Mouse (Mus musculus) midbrain, postnatal 0 days (tissue): ENCODE data around the gene Adarb2. TPM values are rescaled to one million over a fixed set of nuclear protein-coding genes. Genes with fewer than 3 reads are reported as not detected.
A peak's percentile ranks its signal among the peaks of the same experiment; 100 is the strongest.
"Not testable (repeated sequence)": the region's sequence is repeated elsewhere in the genome, so short reads cannot be mapped to it uniquely, and the experiment has no call there.

Experiments used
- ATAC-seq: fragments of 200-750 bp; cut with Nextera tagmentation; 2 replicates; pipeline ENCODE4 v1.8.0; 2017; ENCODE audit warnings: moderate number of reproducible peaks, mild to moderate bottlenecking, moderate TSS enrichment, moderate library complexity; ENCODE audit not compliant: low FRiP score
- DNase-seq: peaks from one replicate; pipeline ENCODE4 v3.0.0-alpha.2; 2015; ENCODE audit warnings: low spot score
- H3K27ac ChIP-seq: fragments of 300-500 bp; sonication (generic); 2 replicates; pipeline ENCODE4 v1.5.1; 2014; ENCODE audit warnings: low read depth, mild to moderate bottlenecking, low read length, mixed read lengths
- H3K27me3 ChIP-seq: fragments of 300-500 bp; sonication (generic); 2 replicates; pipeline ENCODE4 v1.6.1; 2014; ENCODE audit warnings: low read length, control low read depth, mixed read lengths; ENCODE audit not compliant: insufficient read depth
- H3K36me3 ChIP-seq: fragments of 300-500 bp; sonication (generic); 2 replicates; pipeline ENCODE4 v1.6.1; 2014; ENCODE audit warnings: low read length, control low read depth, mixed read lengths; ENCODE audit not compliant: insufficient read depth
- H3K4me1 ChIP-seq: fragments of 300-500 bp; sonication (generic); 2 replicates; pipeline ENCODE4 v1.6.1; 2014; ENCODE audit warnings: mild to moderate bottlenecking, control low read depth, antibody characterized with exemption, low read length, mixed read lengths; ENCODE audit not compliant: insufficient read depth
- H3K4me2 ChIP-seq: fragments of 300-500 bp; sonication (generic); 2 replicates; pipeline ENCODE4 v1.6.1; 2014; ENCODE audit warnings: low read depth, mild to moderate bottlenecking, low read length, mixed read lengths; ENCODE audit not compliant: poor library complexity, severe bottlenecking
- H3K4me3 ChIP-seq: fragments of 300-500 bp; sonication (generic); 2 replicates; pipeline ENCODE4 v1.5.1; 2014; ENCODE audit warnings: low read depth, mild to moderate bottlenecking, low read length, moderate library complexity
- H3K9ac ChIP-seq: fragments of 300-500 bp; sonication (generic); replicated peaks from 2 replicates; pipeline ENCODE4 v1.6.1; 2014; ENCODE audit warnings: mild to moderate bottlenecking, low read length, moderate library complexity, mixed read lengths; ENCODE audit not compliant: poor library complexity, severe bottlenecking
- H3K9me3 ChIP-seq: fragments of 300-500 bp; sonication (generic); 2 replicates; pipeline ENCODE4 v1.6.1; 2016; ENCODE audit warnings: low read length, control low read depth
- CTCF ChIP-seq: IDR thresholded peaks from 2 replicates; pipeline ENCODE4 v1.5.1; 2016; ENCODE audit warnings: antibody characterized with exemption, mild to moderate bottlenecking
- WGBS: fragments of 180-500 bp; shearing (Covaris S2); extraction: QIAGEN DNeasy Blood & Tissue Kit; methylation state at CpG from one replicate; pipeline ENCODE4 v1.1.7; 2014; 5-methylcytosine and 5-hydroxymethylcytosine counted together
- polyA plus RNA-seq: library from polyadenylated mRNA; unstranded; fragments of >200 nt; fragmentation: Nextera tagmentation; extraction: Ambion mirVana; gene quantifications from 2 replicates; pipeline ENCODE4 v1.2.1, GENCODE M21; 2015
- total RNA-seq: library from RNA; depleted of rRNA; stranded (reverse); fragments of >200 nt; gene quantifications from 2 replicates; pipeline ENCODE4 v1.2.3, GENCODE M21; 2014

The Adarb2 gene
- total and polyA plus RNA-seq, 2 experiments from 2014 or later: 16.9 to 36.3 TPM

DNA sequence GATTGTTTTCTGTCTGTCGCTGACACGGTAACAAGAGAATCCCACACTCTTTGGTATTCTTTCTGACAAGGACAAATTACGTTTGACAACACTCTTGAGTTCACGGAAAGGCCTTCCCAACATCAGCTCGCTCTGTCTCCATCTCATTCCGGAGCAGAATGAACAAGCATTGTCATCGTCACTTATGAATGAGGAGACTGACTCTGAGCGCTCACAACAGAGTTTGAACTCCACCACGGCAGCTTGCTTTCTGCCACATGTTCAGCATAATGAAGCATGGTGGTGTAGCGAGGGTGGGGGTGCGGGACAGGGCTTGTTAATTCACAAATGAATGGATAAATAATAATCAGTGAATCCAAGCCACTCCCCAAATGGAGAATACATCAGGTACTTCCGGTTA lies 405.4 kb downstream of the Adarb2 start:
- DNase-seq (no peak), ATAC-seq (no peak)
- no peak for TF ChIP-seq CTCF
- 77% methylated on average over 12 of the region's 12 CpGs for WGBS
- no peak overlapping the region for H3K4me2 ChIP-seq
- no peaks in the 10 kb centered on the region for H3K9me3 ChIP-seq
- H3K4me3 ChIP-seq: no peak overlapping the region
- H3K27ac ChIP-seq: no peak overlapping the region
- H3K4me1 ChIP-seq: 0 out of 2 replicates have a peak, but pooled peaks cover 3% of the 10 kb centered on the region
- no peaks in the 10 kb centered on the region for H3K27me3 ChIP-seq
- no peak overlapping the region for H3K9ac ChIP-seq
- no peaks in the 10 kb centered on the region for H3K36me3 ChIP-seq

DNA sequence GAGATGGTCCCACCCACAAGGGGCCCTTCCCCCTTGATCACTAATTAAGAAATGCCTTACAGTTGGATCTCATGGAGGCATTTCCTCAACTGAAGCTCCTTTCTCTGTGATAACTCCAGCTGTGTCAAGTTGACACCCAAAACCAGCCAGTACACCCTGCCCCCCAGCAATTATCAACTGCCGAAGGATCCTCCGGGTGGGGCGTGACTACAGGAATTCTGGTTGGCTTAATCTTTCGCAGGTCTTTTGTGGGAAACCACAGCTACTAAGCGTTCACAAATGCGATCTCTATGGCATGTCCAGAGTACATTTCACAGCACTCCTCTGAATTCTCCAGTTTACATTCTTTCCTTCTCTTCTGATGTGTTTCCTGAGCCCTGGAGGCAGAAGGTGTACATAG lies 406.3 kb downstream of the Adarb2 start:
- H3K4me1 ChIP-seq, H3K4me3 ChIP-seq, H3K27ac ChIP-seq, H3K9ac ChIP-seq, H3K9me3 ChIP-seq, H3K27me3 ChIP-seq, DNase-seq, H3K4me2 ChIP-seq, ATAC-seq, H3K36me3 ChIP-seq: not testable (repeated sequence)
- WGBS: 92% methylated on average over 6 of the region's 6 CpGs

DNA sequence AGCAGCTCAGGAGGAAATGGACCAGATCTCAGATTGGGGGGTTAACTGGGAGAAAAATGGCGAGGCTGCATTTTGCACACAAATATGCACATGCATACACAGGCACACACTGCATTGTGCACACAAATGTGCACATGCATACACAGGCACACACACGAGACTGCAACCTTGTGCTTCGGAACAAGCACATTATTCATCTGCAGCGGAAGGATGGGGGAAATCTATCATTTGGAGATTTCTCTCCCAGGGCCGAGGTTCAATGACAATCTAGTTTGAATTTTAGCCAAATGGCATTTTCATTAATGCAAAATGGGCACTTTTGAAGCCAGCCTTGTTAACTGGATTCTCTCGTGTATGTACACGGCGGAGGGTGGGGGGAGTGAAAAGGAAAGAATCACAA lies 408.3 kb downstream of the Adarb2 start:
- ATAC-seq: no peak
- H3K4me3 ChIP-seq: no peak overlapping the region
- no peak overlapping the region for H3K9ac ChIP-seq
- H3K27ac ChIP-seq: no peak overlapping the region
- no peaks in the 10 kb centered on the region for H3K36me3 ChIP-seq
- 0 out of 2 replicates have a peak, but pooled peaks cover 3% of the 10 kb centered on the region for H3K4me1 ChIP-seq
- H3K9me3 ChIP-seq: no peaks in the 10 kb centered on the region
- no peak for TF ChIP-seq CTCF
- no peak overlapping the region for H3K4me2 ChIP-seq
- no peaks in the 10 kb centered on the region for H3K27me3 ChIP-seq
- 61% methylated on average over 8 of the region's 8 CpGs for WGBS
- no peak for DNase-seq

DNA sequence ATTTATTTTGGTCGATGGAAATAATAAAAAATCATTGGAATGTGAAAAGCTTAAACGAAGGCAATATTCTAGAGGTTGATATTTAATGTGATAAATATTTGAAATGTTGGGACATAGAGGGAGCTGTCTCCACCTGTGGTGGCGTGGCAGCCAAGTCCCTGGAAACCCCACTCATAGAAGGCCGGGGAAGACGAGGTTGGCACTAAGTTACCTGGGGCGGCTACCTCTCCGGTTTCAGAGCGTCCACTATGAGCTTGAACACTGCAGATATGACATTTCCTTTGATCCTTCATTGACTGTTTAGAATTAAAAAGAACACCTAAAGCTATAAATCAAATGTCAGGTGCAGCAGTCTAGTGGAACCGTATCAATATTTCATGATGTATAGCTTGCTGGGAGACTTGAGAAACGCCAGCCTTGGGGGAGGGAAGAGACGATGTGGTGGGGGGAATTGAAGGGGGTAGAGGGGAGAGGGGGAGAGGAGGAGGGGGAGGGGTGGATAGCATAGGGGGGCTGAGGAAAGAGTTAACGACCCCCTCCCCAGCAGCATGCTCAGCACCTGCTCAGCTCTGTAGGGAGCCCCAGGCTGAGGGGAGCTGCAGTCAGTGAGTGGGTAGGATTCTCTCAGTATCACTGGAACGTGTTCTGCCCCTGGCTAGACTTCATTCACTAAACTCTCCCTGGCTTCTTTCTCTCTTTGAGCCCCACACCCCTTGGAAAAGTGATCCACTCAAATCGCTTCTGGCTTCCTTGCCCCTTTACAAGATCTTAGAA lies 410.1 kb downstream of the Adarb2 start:
- Histone ChIP-seq H3K4me2 (0 out of 2 replicates have a peak overlapping the region, but pooled peaks have one; percentile 15), H3K4me3 (no peak overlapping the region), H3K4me1 (0 out of 2 replicates have a peak, but pooled peaks cover 3% of the 10 kb centered on the region), H3K9ac (no peak overlapping the region), H3K27me3 (no peaks in the 10 kb centered on the region), H3K27ac (no peak overlapping the region), H3K36me3 (no peaks in the 10 kb centered on the region), H3K9me3 (no peaks in the 10 kb centered on the region)
- 51% methylated on average over 14 of the region's 14 CpGs for WGBS
- ATAC-seq: peak; percentile 62; the same call in 1 of the 2 replicates
- no peak for DNase-seq
- TF ChIP-seq CTCF: peak; percentile 33

DNA sequence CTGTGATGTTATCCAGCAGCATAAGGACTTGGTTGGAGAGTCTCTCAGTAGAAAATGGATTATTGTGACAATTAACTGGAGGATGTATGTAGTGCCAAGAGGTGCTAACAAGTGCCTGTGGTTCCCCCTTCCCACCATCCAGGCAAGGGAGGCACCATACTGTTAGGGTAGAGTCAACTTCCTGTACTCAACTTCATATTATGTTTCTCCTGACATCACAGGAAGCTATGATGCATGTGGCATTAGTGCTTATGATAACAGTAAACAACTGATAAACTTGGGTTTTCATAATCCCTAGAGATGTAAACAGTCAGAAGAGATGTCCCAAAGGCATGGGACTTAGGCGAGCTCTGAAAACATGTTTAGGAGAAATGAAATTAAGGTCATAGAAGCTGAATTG lies 414.0 kb downstream of the Adarb2 start:
- no peak for DNase-seq

DNA sequence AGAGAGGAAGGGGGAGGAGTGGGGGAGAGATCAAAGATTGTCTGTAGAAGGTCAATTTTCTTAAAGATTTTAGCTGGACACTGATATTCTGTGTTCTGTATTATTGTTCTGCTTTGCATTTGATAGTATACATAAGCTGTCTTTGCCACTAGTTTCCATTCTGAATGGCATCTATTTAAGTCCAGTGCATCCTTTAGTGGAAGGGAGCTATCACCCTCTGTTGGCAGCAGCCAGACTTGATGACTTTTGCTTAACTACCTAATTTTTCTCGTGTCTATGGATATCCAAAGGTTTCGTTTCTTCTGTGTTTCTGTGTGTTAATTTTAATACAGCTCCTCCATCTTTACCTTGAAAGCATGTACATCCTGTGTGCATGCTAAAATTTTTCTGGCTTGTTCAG lies 419.6 kb downstream of the Adarb2 start:
- no peaks in the 10 kb centered on the region for H3K4me1 ChIP-seq
- no peak overlapping the region for H3K4me3 ChIP-seq
- H3K36me3 ChIP-seq: no peaks in the 10 kb centered on the region
- H3K4me2 ChIP-seq: no peak overlapping the region
- H3K27ac ChIP-seq: no peak overlapping the region
- 79% methylated on average over 2 of the region's 2 CpGs for whole genome bisulfite sequencing
- ATAC-seq (no peak), DNase-seq (peak; percentile 40)
- no peak overlapping the region for H3K9ac ChIP-seq
- H3K9me3 ChIP-seq: no peaks in the 10 kb centered on the region
- TF ChIP-seq CTCF: peak; percentile 70
- H3K27me3 ChIP-seq: no peaks in the 10 kb centered on the region

More for the DNA sequence above, 414.0 kb downstream of the Adarb2 start:
- Histone ChIP-seq H3K36me3 (no peaks in the 10 kb centered on the region), H3K27me3 (no peaks in the 10 kb centered on the region), H3K4me2 (no peak overlapping the region), H3K4me1 (no peaks in the 10 kb centered on the region), H3K4me3 (no peak overlapping the region), H3K27ac (no peak overlapping the region), H3K9ac (no peak overlapping the region), H3K9me3 (no peaks in the 10 kb centered on the region)
- no peak for ATAC-seq
- WGBS: 91% methylated on average over 1 of the region's 1 CpGs
- no peak for TF ChIP-seq CTCF
